Mouse (Mus musculus): ENCODE data around the gene Cst9. TPM values are rescaled to one million over a fixed set of nuclear protein-coding genes. Genes with fewer than 3 reads are reported as not detected.

Cst9 gene
- not detected in 2 replicates for polyA plus RNA-seq (2011; ENCODE audit: insufficient read depth, insufficient read length, low read depth, missing spikeins)

- TF ChIP-seq EP300 (IDR thresholded peaks at IDR 0.05; ENCODE audit: insufficient read depth, low read depth, low read length) (no peak), POLR2A (IDR thresholded peaks at IDR 0.05; ENCODE audit: insufficient read depth, low read length) (no peak)
- no peak within 1 kb of the TSS for H3K27ac ChIP-seq (ENCODE audit: insufficient read depth, low read length)
- H3K36me3 ChIP-seq (ENCODE audit: control insufficient read depth, insufficient read depth, low read length, poor library complexity, severe bottlenecking), result no peaks in the 10 kb centered on the region
- H3K9me3 ChIP-seq (replicated peaks; ENCODE audit: control insufficient read depth, insufficient read depth, low read length, poor library complexity, severe bottlenecking), result no peaks in the 10 kb centered on the region
- no peak within 1 kb of the TSS for H3K4me3 ChIP-seq (ENCODE audit: low read depth, low read length)
- H3K9ac ChIP-seq (ENCODE audit: low read depth, poor library complexity, severe bottlenecking), result no peak within 1 kb of the TSS
- H3K4me1 ChIP-seq (ENCODE audit: control insufficient read depth, insufficient read depth, low read length), result no peaks in the 10 kb centered on the region
- H3K27me3 ChIP-seq (ENCODE audit: control insufficient read depth, insufficient read depth, low read length, poor library complexity, severe bottlenecking), result no peaks in the 10 kb centered on the region
Measured at GRCm38 (mm10) chr2:148834912-148835311, at the start of gene Cst9. TSS of gene Cst9 (plus strand) at chr2:148835147.

- TF ChIP-seq EP300 (IDR thresholded peaks at IDR 0.05; ENCODE audit: insufficient read depth, low read depth, low read length) (no peak), CTCF (IDR thresholded peaks at IDR 0.05; ENCODE audit: low read depth, low read length) (no peak), POLR2A (IDR thresholded peaks at IDR 0.05; ENCODE audit: insufficient read depth, low read length) (no peak)
Measured at GRCm38 (mm10) chr2:148789142-148789541, 45.8 kb upstream of the Cst9 start, which contains the start of gene Cst12. TSS of gene Cst12 (plus strand) at chr2:148789361.

GRCm38 (mm10) chr2:148798485-148798884 lies 36.5 kb upstream of the Cst9 start, which contains the start of gene Cst8:
TSS of gene Cst8 (plus strand) at chr2:148798785.
- TF ChIP-seq POLR2A (IDR thresholded peaks at IDR 0.05; ENCODE audit: insufficient read depth, low read length), result no peak
- TF ChIP-seq EP300 (IDR thresholded peaks at IDR 0.05; ENCODE audit: insufficient read depth, low read depth, low read length), result no peak
- TF ChIP-seq CTCF (IDR thresholded peaks at IDR 0.05; ENCODE audit: low read depth, low read length), result no peak

More at GRCm38 (mm10) chr2:148789142-148789541, 45.8 kb upstream of the Cst9 start, which contains the start of gene Cst12:
- H3K9me3 ChIP-seq (replicated peaks; ENCODE audit: control insufficient read depth, insufficient read depth, low read length, poor library complexity, severe bottlenecking), result no peaks in the 10 kb centered on the region
- no peaks in the 10 kb centered on the region for H3K27me3 ChIP-seq (ENCODE audit: control insufficient read depth, insufficient read depth, low read length, poor library complexity, severe bottlenecking)
- no peak within 1 kb of the TSS for H3K27ac ChIP-seq (ENCODE audit: insufficient read depth, low read length)
- no peak within 1 kb of the TSS for H3K9ac ChIP-seq (ENCODE audit: low read depth, poor library complexity, severe bottlenecking)
- H3K4me1 ChIP-seq (ENCODE audit: control insufficient read depth, insufficient read depth, low read length), result no peaks in the 10 kb centered on the region
- H3K36me3 ChIP-seq (ENCODE audit: control insufficient read depth, insufficient read depth, low read length, poor library complexity, severe bottlenecking), result no peaks in the 10 kb centered on the region
- H3K4me3 ChIP-seq (ENCODE audit: low read depth, low read length), result no peak within 1 kb of the TSS

GRCm38 (mm10) chr2:148801491-148801921 lies 33.4 kb upstream of the Cst9 start:
- no peaks in the 10 kb centered on the region for H3K36me3 ChIP-seq (ENCODE audit: control insufficient read depth, insufficient read depth, low read length, poor library complexity, severe bottlenecking)
- H3K4me3 ChIP-seq (ENCODE audit: low read depth, low read length), result no peak overlapping the region
- H3K4me1 ChIP-seq (ENCODE audit: control insufficient read depth, insufficient read depth, low read length), result no peaks in the 10 kb centered on the region
- no peaks in the 10 kb centered on the region for H3K27me3 ChIP-seq (ENCODE audit: control insufficient read depth, insufficient read depth, low read length, poor library complexity, severe bottlenecking)
- H3K9me3 ChIP-seq (replicated peaks; ENCODE audit: control insufficient read depth, insufficient read depth, low read length, poor library complexity, severe bottlenecking), result no peaks in the 10 kb centered on the region
- no peak overlapping the region for H3K27ac ChIP-seq (ENCODE audit: insufficient read depth, low read length)
- H3K9ac ChIP-seq (ENCODE audit: low read depth, poor library complexity, severe bottlenecking), result no peak overlapping the region
- no peak for TF ChIP-seq CTCF (IDR thresholded peaks at IDR 0.05; ENCODE audit: low read depth, low read length)
- no peak for TF ChIP-seq EP300 (IDR thresholded peaks at IDR 0.05; ENCODE audit: insufficient read depth, low read depth, low read length)
- no peak for TF ChIP-seq POLR2A (IDR thresholded peaks at IDR 0.05; ENCODE audit: insufficient read depth, low read length)

More at GRCm38 (mm10) chr2:148798485-148798884, 36.5 kb upstream of the Cst9 start, which contains the start of gene Cst8:
- Histone ChIP-seq H3K4me1 (ENCODE audit: control insufficient read depth, insufficient read depth, low read length) (no peaks in the 10 kb centered on the region), H3K36me3 (ENCODE audit: control insufficient read depth, insufficient read depth, low read length, poor library complexity, severe bottlenecking) (no peaks in the 10 kb centered on the region), H3K9me3 (replicated peaks; ENCODE audit: control insufficient read depth, insufficient read depth, low read length, poor library complexity, severe bottlenecking) (no peaks in the 10 kb centered on the region), H3K9ac (ENCODE audit: low read depth, poor library complexity, severe bottlenecking) (no peak within 1 kb of the TSS), H3K27me3 (ENCODE audit: control insufficient read depth, insufficient read depth, low read length, poor library complexity, severe bottlenecking) (no peaks in the 10 kb centered on the region), H3K4me3 (ENCODE audit: low read depth, low read length) (no peak within 1 kb of the TSS), H3K27ac (ENCODE audit: insufficient read depth, low read length) (no peak within 1 kb of the TSS)

GRCm38 (mm10) chr2:148806696-148807095 lies 28.3 kb upstream of the Cst9 start:
- Histone ChIP-seq H3K36me3 (ENCODE audit: control insufficient read depth, insufficient read depth, low read length, poor library complexity, severe bottlenecking) (no peaks in the 10 kb centered on the region), H3K4me3 (ENCODE audit: low read depth, low read length) (no peak overlapping the region), H3K9me3 (replicated peaks; ENCODE audit: control insufficient read depth, insufficient read depth, low read length, poor library complexity, severe bottlenecking) (no peaks in the 10 kb centered on the region), H3K9ac (ENCODE audit: low read depth, poor library complexity, severe bottlenecking) (no peak overlapping the region), H3K4me1 (ENCODE audit: control insufficient read depth, insufficient read depth, low read length) (no peaks in the 10 kb centered on the region), H3K27me3 (ENCODE audit: control insufficient read depth, insufficient read depth, low read length, poor library complexity, severe bottlenecking) (no peaks in the 10 kb centered on the region), H3K27ac (ENCODE audit: insufficient read depth, low read length) (no peak overlapping the region)
- TF ChIP-seq EP300 (IDR thresholded peaks at IDR 0.05; ENCODE audit: insufficient read depth, low read depth, low read length) (no peak), POLR2A (IDR thresholded peaks at IDR 0.05; ENCODE audit: insufficient read depth, low read length) (no peak), CTCF (IDR thresholded peaks at IDR 0.05; ENCODE audit: low read depth, low read length) (no peak)

GRCm38 (mm10) chr2:148819909-148820308 lies 15.0 kb upstream of the Cst9 start, which contains the start of gene Cst13:
TSS of gene Cst13 (plus strand) at chr2:148820081.
- no peak within 1 kb of the TSS for H3K27ac ChIP-seq (ENCODE audit: insufficient read depth, low read length)
- H3K9me3 ChIP-seq (replicated peaks; ENCODE audit: control insufficient read depth, insufficient read depth, low read length, poor library complexity, severe bottlenecking), result no peaks in the 10 kb centered on the region
- no peak within 1 kb of the TSS for H3K4me3 ChIP-seq (ENCODE audit: low read depth, low read length)
- no peak within 1 kb of the TSS for H3K9ac ChIP-seq (ENCODE audit: low read depth, poor library complexity, severe bottlenecking)
- H3K27me3 ChIP-seq (ENCODE audit: control insufficient read depth, insufficient read depth, low read length, poor library complexity, severe bottlenecking), result no peaks in the 10 kb centered on the region
- no peaks in the 10 kb centered on the region for H3K36me3 ChIP-seq (ENCODE audit: control insufficient read depth, insufficient read depth, low read length, poor library complexity, severe bottlenecking)
- TF ChIP-seq POLR2A (IDR thresholded peaks at IDR 0.05; ENCODE audit: insufficient read depth, low read length) (no peak), EP300 (IDR thresholded peaks at IDR 0.05; ENCODE audit: insufficient read depth, low read depth, low read length) (no peak)
- no peaks in the 10 kb centered on the region for H3K4me1 ChIP-seq (ENCODE audit: control insufficient read depth, insufficient read depth, low read length)
